Mouse (Mus musculus): ENCODE data around the gene Acox3. TPM values are rescaled to one million over a fixed set of nuclear protein-coding genes. Genes with fewer than 3 reads are reported as not detected.

Gene Acox3
- polyA plus RNA-seq, 1 experiment from 2014 or later = 12.0 TPM

GRCm38 (mm10) chr5:35662021-35662545 lies 79.2 kb downstream of the Acox3 start:
- Histone ChIP-seq H3K9me3 (ENCODE audit: control insufficient read depth, low read length) (no peaks in the 10 kb centered on the region), H3K9ac (ENCODE audit: low read depth, low read length) (no peak overlapping the region), H3K4me3 (ENCODE audit: low read length) (no peak overlapping the region), H3K27me3 (replicated peaks; ENCODE audit: control insufficient read depth, insufficient read depth, low read length) (no peaks in the 10 kb centered on the region), H3K27ac (ENCODE audit: low read depth, low read length) (no peak overlapping the region), H3K36me3 (ENCODE audit: control insufficient read depth, insufficient read depth, low read length) (no peaks in the 10 kb centered on the region), H3K4me2 (ENCODE audit: low read length) (no peak overlapping the region), H3K4me1 (ENCODE audit: control insufficient read depth, insufficient read depth, low read depth, low read length) (no peaks in the 10 kb centered on the region)
- WGBS = 70% methylated on average over 9 of the region's 9 CpGs
- ATAC-seq = no peak

Other genes with a start within 250 kb of the Acox3 start
- gene Hmx1, start 193.9 kb upstream of the Acox3 start, polyA plus RNA-seq (2015; fragmentation: Nextera tagmentation; extraction: Ambion mirVana) = 0.10 TPM in 1 of 2 replicates, not detected in the other
- gene Cpz, start 57.3 kb upstream of the Acox3 start, polyA plus RNA-seq (2015; fragmentation: Nextera tagmentation; extraction: Ambion mirVana) = 1.2 and 2.4 TPM in 2 replicates
- 6.2 and 6.4 TPM in 2 replicates for gene Trmt44, start 8.0 kb upstream of the Acox3 start, polyA plus RNA-seq (2015; fragmentation: Nextera tagmentation; extraction: Ambion mirVana)
- gene Htra3, start 96.7 kb downstream of the Acox3 start, polyA plus RNA-seq (2015; fragmentation: Nextera tagmentation; extraction: Ambion mirVana) = 17.3 and 25.5 TPM in 2 replicates
- 2.6 and 2.7 TPM in 2 replicates for gene Sh3tc1, start 156.9 kb downstream of the Acox3 start, polyA plus RNA-seq (2015; fragmentation: Nextera tagmentation; extraction: Ambion mirVana)
- 39.3 and 40.2 TPM in 2 replicates for gene Ablim2, start 174.8 kb downstream of the Acox3 start, polyA plus RNA-seq (2015; fragmentation: Nextera tagmentation; extraction: Ambion mirVana)

All from hindbrain, embryonic 16.5 days (tissue).